Mouse (Mus musculus): ENCODE data around the gene Ano10. TPM values are rescaled to one million over a fixed set of nuclear protein-coding genes. Genes with fewer than 3 reads are reported as not detected.
A peak's percentile ranks its signal among the peaks of the same experiment; 100 is the strongest.

The Ano10 gene
- polyA plus RNA-seq (2014; fragmentation: Nextera tagmentation; extraction: Ambion mirVana): 52.7 and 55.4 TPM in 2 replicates

DNA sequence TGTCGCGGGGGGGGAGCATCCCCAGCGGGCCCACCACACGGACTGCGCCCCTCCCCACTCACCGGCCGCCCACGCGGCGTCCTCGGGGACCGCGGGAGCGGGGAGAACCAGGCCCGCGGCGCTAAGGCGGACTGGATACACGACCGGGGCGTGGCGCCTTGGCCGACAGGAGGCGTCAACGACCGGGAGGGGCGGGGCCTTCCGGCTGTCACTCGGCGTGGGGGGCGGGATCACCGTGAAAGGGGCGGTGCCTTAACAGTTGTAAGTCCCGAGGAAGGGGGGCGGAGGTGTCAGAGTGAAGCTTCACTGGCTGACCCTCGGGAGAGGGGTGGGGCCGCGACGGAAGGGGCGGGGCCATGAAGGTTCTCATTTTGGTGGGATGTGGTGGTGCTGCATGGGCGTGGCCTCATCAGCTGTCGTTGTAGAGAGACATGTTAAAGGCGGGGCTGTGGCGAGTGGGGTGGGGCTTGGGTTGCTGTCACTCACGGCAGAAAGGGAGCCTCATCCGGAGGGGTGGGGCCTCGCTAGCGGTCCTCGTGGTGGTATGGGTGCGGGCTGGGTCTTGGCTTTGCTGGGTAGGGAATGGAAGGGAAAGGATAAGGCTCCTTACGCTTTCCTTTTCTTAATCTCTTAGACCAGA, at the start of gene Ano10:
TSS of gene Ano10 (minus strand) at position 182 of the 640 bp plus-strand sequence.
- Histone ChIP-seq H3K27me3 (ENCODE audit: control insufficient read depth, insufficient read depth, low read length) (no peaks in the 10 kb centered on the region), H3K4me1 (ENCODE audit: control insufficient read depth, insufficient read depth, low read length) (peaks cover 4% of the 10 kb centered on the region; the same call in 1 of the 2 replicates), H3K27ac (ENCODE audit: low read depth, low read length) (peak within 1 kb of the TSS; percentile 58; the same call in 1 of the 2 replicates), H3K36me3 (ENCODE audit: control insufficient read depth, insufficient read depth, low read length) (no peaks in the 10 kb centered on the region), H3K9me3 (ENCODE audit: control insufficient read depth, low read length) (no peaks in the 10 kb centered on the region), H3K4me2 (ENCODE audit: low read depth) (peak within 1 kb of the TSS; percentile 65), H3K4me3 (ENCODE audit: low read depth, low read length) (peak within 1 kb of the TSS; percentile 78), H3K9ac (ENCODE audit: low read length) (peak within 1 kb of the TSS; percentile 87)
- WGBS: 1% methylated on average over 51 of the region's 51 CpGs
- DNase-seq (ENCODE audit: low spot score): peak; percentile 99
- peak; percentile 95 for ATAC-seq (ENCODE audit: insufficient read depth, low FRiP score, low TSS enrichment)

DNA sequence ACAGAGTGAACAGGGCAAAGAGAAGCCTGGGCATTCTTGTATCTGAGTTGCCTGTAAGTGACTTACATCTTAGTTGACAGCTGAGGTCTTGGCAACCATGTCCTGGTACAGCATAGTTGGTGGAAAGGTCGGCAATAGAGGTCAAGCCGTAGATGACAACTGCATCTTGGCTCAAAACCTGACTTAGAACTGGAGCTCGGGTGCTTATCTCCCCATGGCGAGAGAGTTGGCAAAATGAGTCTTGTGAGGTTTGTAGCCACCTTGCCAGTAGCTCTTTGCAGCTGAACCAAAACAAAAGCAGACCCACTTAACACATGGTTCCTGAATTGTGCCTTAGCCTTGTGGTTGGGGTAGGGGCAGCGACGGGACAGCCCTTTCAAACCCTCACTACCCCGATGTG, 49.2 kb upstream of the Ano10 start:
- no peak overlapping the region for H3K4me2 ChIP-seq (ENCODE audit: low read depth)
- H3K4me1 ChIP-seq (ENCODE audit: control insufficient read depth, insufficient read depth, low read length): no peaks in the 10 kb centered on the region
- no peak for DNase-seq (ENCODE audit: low spot score)
- no peaks in the 10 kb centered on the region for H3K27me3 ChIP-seq (ENCODE audit: control insufficient read depth, insufficient read depth, low read length)
- ATAC-seq (ENCODE audit: insufficient read depth, low FRiP score, low TSS enrichment): no peak
- no peak overlapping the region for H3K4me3 ChIP-seq (ENCODE audit: low read depth, low read length)
- H3K9ac ChIP-seq (ENCODE audit: low read length): no peak overlapping the region
- H3K36me3 ChIP-seq (ENCODE audit: control insufficient read depth, insufficient read depth, low read length): no peaks in the 10 kb centered on the region
- H3K9me3 ChIP-seq (ENCODE audit: control insufficient read depth, low read length): no peaks in the 10 kb centered on the region
- no peak overlapping the region for H3K27ac ChIP-seq (ENCODE audit: low read depth, low read length)
- 91% methylated on average over 7 of the region's 7 CpGs for WGBS

DNA sequence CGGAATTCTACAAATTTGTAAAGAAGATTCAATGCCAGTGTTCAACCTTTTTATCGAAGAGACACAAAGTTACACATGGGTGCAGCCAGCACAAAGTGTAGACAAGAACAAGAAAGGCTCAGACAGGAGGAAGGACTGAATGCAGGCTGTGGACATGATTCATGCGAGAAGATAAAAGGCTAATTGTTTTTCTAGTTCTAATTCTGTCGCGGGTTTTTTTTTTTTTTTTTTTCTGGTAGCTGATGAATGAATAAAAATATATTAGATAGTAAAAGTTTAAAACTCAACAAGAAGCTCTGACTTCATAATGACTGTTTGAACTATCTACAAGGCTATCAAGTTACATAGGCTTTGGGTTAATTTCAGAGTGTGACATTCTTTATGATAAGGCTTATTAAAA, 45.7 kb upstream of the Ano10 start:
- H3K4me3 ChIP-seq (ENCODE audit: low read depth, low read length): no peak overlapping the region
- H3K9ac ChIP-seq (ENCODE audit: low read length): no peak overlapping the region
- H3K4me1 ChIP-seq (ENCODE audit: control insufficient read depth, insufficient read depth, low read length): no peaks in the 10 kb centered on the region
- 74% methylated on average over 5 of the region's 5 CpGs for WGBS
- DNase-seq (ENCODE audit: low spot score) (no peak), ATAC-seq (ENCODE audit: insufficient read depth, low FRiP score, low TSS enrichment) (no peak)
- no peaks in the 10 kb centered on the region for H3K36me3 ChIP-seq (ENCODE audit: control insufficient read depth, insufficient read depth, low read length)
- no peaks in the 10 kb centered on the region for H3K9me3 ChIP-seq (ENCODE audit: control insufficient read depth, low read length)
- H3K27ac ChIP-seq (ENCODE audit: low read depth, low read length): no peak overlapping the region
- H3K27me3 ChIP-seq (ENCODE audit: control insufficient read depth, insufficient read depth, low read length): no peaks in the 10 kb centered on the region
- H3K4me2 ChIP-seq (ENCODE audit: low read depth): no peak overlapping the region

DNA sequence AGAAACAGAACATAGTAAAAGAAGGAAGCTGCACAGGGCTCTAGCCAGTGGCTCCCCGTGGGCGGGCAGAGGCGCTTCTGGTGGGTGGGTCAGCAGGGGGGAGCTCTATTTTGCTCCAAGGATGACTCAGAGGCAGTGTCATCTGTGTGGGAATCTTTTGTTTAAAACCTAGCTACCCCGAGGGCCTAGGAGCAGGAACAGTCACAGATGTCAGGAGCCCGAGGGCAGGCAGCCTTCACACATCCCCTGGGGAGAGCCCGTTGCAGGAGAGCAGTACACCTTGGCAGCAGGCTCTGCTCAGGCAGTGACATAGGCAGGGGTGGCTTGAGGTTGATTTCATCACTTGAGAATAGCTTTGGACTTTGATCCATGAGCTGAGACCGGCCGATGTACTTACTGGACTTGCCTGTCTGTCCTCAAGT, 43.3 kb upstream of the Ano10 start:
- Histone ChIP-seq H3K4me3 (ENCODE audit: low read depth, low read length) (no peak overlapping the region), H3K9me3 (ENCODE audit: control insufficient read depth, low read length) (no peaks in the 10 kb centered on the region), H3K4me2 (ENCODE audit: low read depth) (no peak overlapping the region), H3K9ac (ENCODE audit: low read length) (no peak overlapping the region), H3K36me3 (ENCODE audit: control insufficient read depth, insufficient read depth, low read length) (no peaks in the 10 kb centered on the region), H3K27ac (ENCODE audit: low read depth, low read length) (no peak overlapping the region), H3K4me1 (ENCODE audit: control insufficient read depth, insufficient read depth, low read length) (no peaks in the 10 kb centered on the region), H3K27me3 (ENCODE audit: control insufficient read depth, insufficient read depth, low read length) (no peaks in the 10 kb centered on the region)
- DNase-seq (ENCODE audit: low spot score) (no peak), ATAC-seq (ENCODE audit: insufficient read depth, low FRiP score, low TSS enrichment) (no peak)
- 50% methylated on average over 8 of the region's 8 CpGs for WGBS

DNA sequence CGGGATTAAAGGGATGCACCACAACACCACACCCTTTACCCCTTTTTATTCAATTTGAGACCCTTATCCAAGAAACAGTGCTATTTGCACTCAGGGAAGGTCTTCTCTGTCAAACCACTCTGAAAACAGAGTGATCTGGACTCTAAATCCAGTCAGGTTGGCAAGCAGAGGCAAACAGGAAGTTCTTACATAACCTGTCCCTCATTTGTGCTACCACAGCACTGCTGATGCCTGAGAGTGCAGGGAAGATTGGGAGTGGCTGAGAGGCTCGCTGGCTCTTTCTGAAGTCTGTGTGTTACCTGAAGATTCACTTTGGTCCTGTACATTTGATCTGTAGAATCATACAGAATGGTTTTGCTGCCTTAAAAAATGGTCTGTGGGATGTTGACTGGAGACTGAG, 42.5 kb upstream of the Ano10 start:
- no peaks in the 10 kb centered on the region for H3K27me3 ChIP-seq (ENCODE audit: control insufficient read depth, insufficient read depth, low read length)
- no peak overlapping the region for H3K27ac ChIP-seq (ENCODE audit: low read depth, low read length)
- no peak overlapping the region for H3K4me2 ChIP-seq (ENCODE audit: low read depth)
- no peak for DNase-seq (ENCODE audit: low spot score)
- no peak overlapping the region for H3K4me3 ChIP-seq (ENCODE audit: low read depth, low read length)
- no peaks in the 10 kb centered on the region for H3K36me3 ChIP-seq (ENCODE audit: control insufficient read depth, insufficient read depth, low read length)
- ATAC-seq (ENCODE audit: insufficient read depth, low FRiP score, low TSS enrichment): no peak
- 87% methylated on average over 2 of the region's 2 CpGs for WGBS
- H3K9ac ChIP-seq (ENCODE audit: low read length): no peak overlapping the region
- no peaks in the 10 kb centered on the region for H3K4me1 ChIP-seq (ENCODE audit: control insufficient read depth, insufficient read depth, low read length)
- no peaks in the 10 kb centered on the region for H3K9me3 ChIP-seq (ENCODE audit: control insufficient read depth, low read length)

DNA sequence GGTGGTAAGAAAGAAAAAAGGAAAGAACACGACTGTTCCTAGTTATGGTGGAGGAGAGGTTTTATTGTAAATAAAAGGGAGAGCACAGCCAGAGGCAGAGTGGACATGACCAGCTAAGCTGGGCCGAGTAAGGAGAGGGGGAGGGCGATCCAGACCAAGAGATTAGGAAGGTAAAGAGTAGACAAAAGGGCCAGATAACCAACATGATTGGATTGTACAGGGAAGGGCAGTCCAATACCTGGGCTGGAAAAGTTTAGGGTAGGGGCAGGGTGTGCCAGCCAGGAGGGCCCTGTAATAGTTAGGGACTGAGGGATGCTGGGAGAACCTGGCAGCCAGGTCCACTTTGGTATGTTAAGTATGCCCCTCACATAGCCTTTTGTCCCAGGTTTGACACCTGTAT, 34.0 kb upstream of the Ano10 start:
- no peak for ATAC-seq (ENCODE audit: insufficient read depth, low FRiP score, low TSS enrichment)
- no peaks in the 10 kb centered on the region for H3K4me1 ChIP-seq (ENCODE audit: control insufficient read depth, insufficient read depth, low read length)
- DNase-seq (ENCODE audit: low spot score): no peak
- H3K36me3 ChIP-seq (ENCODE audit: control insufficient read depth, insufficient read depth, low read length): no peaks in the 10 kb centered on the region
- no peaks in the 10 kb centered on the region for H3K27me3 ChIP-seq (ENCODE audit: control insufficient read depth, insufficient read depth, low read length)
- no peak overlapping the region for H3K4me3 ChIP-seq (ENCODE audit: low read depth, low read length)
- WGBS: 73% methylated on average over 3 of the region's 3 CpGs
- H3K27ac ChIP-seq (ENCODE audit: low read depth, low read length): no peak overlapping the region
- no peaks in the 10 kb centered on the region for H3K9me3 ChIP-seq (ENCODE audit: control insufficient read depth, low read length)
- H3K4me2 ChIP-seq (ENCODE audit: low read depth): no peak overlapping the region
- H3K9ac ChIP-seq (ENCODE audit: low read length): no peak overlapping the region

DNA sequence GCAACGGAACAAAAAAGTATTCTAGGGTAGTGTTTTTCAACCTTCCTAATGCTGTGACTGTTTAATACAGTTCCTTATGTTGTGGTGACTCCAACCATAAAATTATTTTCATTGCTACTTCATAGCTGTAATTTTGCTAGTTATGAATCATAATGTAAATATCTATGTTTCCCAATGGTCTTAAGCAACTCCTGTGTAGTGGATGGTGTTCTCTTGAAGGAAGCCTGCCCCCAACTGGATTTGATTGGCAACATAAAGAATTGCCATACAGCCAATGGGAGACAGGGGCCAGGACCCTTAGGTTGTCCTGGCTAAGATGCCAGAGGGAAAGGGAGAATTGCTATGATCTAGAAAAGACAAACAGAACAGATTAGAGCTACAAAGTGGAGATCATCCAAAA, 31.8 kb upstream of the Ano10 start:
- Histone ChIP-seq H3K27me3 (ENCODE audit: control insufficient read depth, insufficient read depth, low read length) (no peaks in the 10 kb centered on the region), H3K4me3 (ENCODE audit: low read depth, low read length) (no peak overlapping the region)
- WGBS: 95% methylated on average over 1 of the region's 1 CpGs

DNA sequence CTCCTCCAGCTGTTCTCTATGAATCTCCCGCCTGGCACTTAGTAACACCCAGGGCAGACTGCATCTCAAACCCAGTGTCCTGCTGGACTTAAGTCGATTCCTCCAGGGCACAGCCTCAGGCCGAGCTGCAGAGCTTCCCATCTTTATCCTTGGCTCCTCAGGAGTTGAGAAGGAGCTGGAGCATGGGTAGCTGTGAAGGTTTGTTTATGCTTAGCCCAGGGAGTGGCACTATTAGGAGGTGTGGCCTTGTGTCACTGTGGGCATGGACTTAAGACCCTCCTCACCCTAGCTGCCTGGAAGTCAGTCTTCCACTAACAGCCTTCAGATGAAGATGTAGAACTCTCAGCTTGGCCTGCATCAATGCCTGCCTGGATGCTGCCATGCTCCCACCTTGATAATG, 28.1 kb upstream of the Ano10 start:
- DNase-seq (ENCODE audit: low spot score): no peak
- WGBS: 82% methylated on average over 3 of the region's 3 CpGs
- no peak for ATAC-seq (ENCODE audit: insufficient read depth, low FRiP score, low TSS enrichment)

More for the DNA sequence above, 31.8 kb upstream of the Ano10 start:
- no peak overlapping the region for H3K27ac ChIP-seq (ENCODE audit: low read depth, low read length)
- H3K9ac ChIP-seq (ENCODE audit: low read length): no peak overlapping the region
- ATAC-seq (ENCODE audit: insufficient read depth, low FRiP score, low TSS enrichment): no peak
- H3K4me1 ChIP-seq (ENCODE audit: control insufficient read depth, insufficient read depth, low read length): no peaks in the 10 kb centered on the region
- no peak overlapping the region for H3K4me2 ChIP-seq (ENCODE audit: low read depth)
- DNase-seq (ENCODE audit: low spot score): no peak
- no peaks in the 10 kb centered on the region for H3K9me3 ChIP-seq (ENCODE audit: control insufficient read depth, low read length)
- H3K36me3 ChIP-seq (ENCODE audit: control insufficient read depth, insufficient read depth, low read length): no peaks in the 10 kb centered on the region

DNA sequence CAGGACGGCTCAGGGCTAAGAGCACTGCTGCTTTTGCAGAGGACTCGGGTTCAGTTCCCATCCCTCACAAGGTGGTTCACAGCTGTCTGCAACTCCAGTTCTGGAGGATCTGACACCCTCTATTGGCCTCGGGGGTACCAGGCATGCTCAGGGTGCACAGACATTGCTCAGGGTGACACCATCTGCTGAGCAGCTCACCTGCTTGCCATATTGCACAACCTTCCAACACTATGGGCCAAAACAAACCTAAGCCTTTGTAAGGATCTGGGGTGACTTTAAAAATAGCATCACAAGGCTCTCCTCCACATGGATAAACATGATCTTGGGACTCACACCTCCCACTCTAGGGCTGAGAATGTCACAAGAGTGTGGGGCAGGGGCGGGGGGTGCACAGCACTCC, 26.4 kb upstream of the Ano10 start:
- WGBS: 92% methylated on average over 4 of the region's 4 CpGs

More for the DNA sequence above, 28.1 kb upstream of the Ano10 start:
- no peak overlapping the region for H3K4me3 ChIP-seq (ENCODE audit: low read depth, low read length)
- no peak overlapping the region for H3K27ac ChIP-seq (ENCODE audit: low read depth, low read length)
- no peaks in the 10 kb centered on the region for H3K36me3 ChIP-seq (ENCODE audit: control insufficient read depth, insufficient read depth, low read length)
- H3K9me3 ChIP-seq (ENCODE audit: control insufficient read depth, low read length): no peaks in the 10 kb centered on the region
- H3K4me1 ChIP-seq (ENCODE audit: control insufficient read depth, insufficient read depth, low read length): no peaks in the 10 kb centered on the region
- H3K27me3 ChIP-seq (ENCODE audit: control insufficient read depth, insufficient read depth, low read length): no peaks in the 10 kb centered on the region
- no peak overlapping the region for H3K9ac ChIP-seq (ENCODE audit: low read length)
- H3K4me2 ChIP-seq (ENCODE audit: low read depth): no peak overlapping the region

More for the DNA sequence above, 26.4 kb upstream of the Ano10 start:
- Histone ChIP-seq H3K4me3 (ENCODE audit: low read depth, low read length) (no peak overlapping the region), H3K4me1 (ENCODE audit: control insufficient read depth, insufficient read depth, low read length) (no peaks in the 10 kb centered on the region), H3K27ac (ENCODE audit: low read depth, low read length) (no peak overlapping the region), H3K9me3 (ENCODE audit: control insufficient read depth, low read length) (no peaks in the 10 kb centered on the region), H3K36me3 (ENCODE audit: control insufficient read depth, insufficient read depth, low read length) (no peaks in the 10 kb centered on the region), H3K27me3 (ENCODE audit: control insufficient read depth, insufficient read depth, low read length) (no peaks in the 10 kb centered on the region), H3K4me2 (ENCODE audit: low read depth) (no peak overlapping the region), H3K9ac (ENCODE audit: low read length) (no peak overlapping the region)
- DNase-seq (ENCODE audit: low spot score): no peak
- no peak for ATAC-seq (ENCODE audit: insufficient read depth, low FRiP score, low TSS enrichment)

Measured in neural tube, embryonic 11.5 days (tissue).